Mouse (Mus musculus) neural tube, embryonic 15.5 days (tissue): Measurements from ENCODE around the gene Lrmda. TPM values are rescaled to one million over a fixed set of nuclear protein-coding genes. Genes with fewer than 3 reads are reported as not detected.

ENCODE experiments used
- ATAC-seq: fragments of 200-750 bp; cut with Nextera tagmentation; 2 replicates; pipeline ENCODE4 v1.8.0; 2017; ENCODE audit warnings: mild to moderate bottlenecking, moderate TSS enrichment, moderate library complexity; ENCODE audit not compliant: low FRiP score
- H3K27ac ChIP-seq: fragments of 300-500 bp; sonication (generic); replicated peaks from 2 replicates; pipeline ENCODE4 v1.5.1; 2015; ENCODE audit warnings: mild to moderate bottlenecking, inconsistent platforms
- H3K27me3 ChIP-seq: fragments of 300-500 bp; sonication (generic); replicated peaks from 2 replicates; pipeline ENCODE4 v1.6.1; 2015; ENCODE audit warnings: inconsistent platforms
- H3K36me3 ChIP-seq: fragments of 300-500 bp; sonication (generic); 2 replicates; pipeline ENCODE4 v1.6.1; 2015; ENCODE audit warnings: inconsistent platforms
- H3K4me1 ChIP-seq: fragments of 300-500 bp; sonication (generic); 2 replicates; pipeline ENCODE4 v1.6.1; 2015; ENCODE audit warnings: inconsistent platforms
- H3K4me2 ChIP-seq: fragments of 300-500 bp; sonication (generic); 2 replicates; pipeline ENCODE4 v1.6.1; 2015; ENCODE audit warnings: inconsistent platforms, mild to moderate bottlenecking, moderate library complexity
- H3K4me3 ChIP-seq: fragments of 300-500 bp; sonication (generic); replicated peaks from 2 replicates; pipeline ENCODE4 v1.5.1; 2015; ENCODE audit warnings: mild to moderate bottlenecking, inconsistent platforms
- H3K9ac ChIP-seq: fragments of 300-500 bp; sonication (generic); replicated peaks from 2 replicates; pipeline ENCODE4 v1.6.1; 2015; ENCODE audit warnings: mild to moderate bottlenecking, inconsistent platforms
- H3K9me3 ChIP-seq: fragments of 300-500 bp; sonication (generic); replicated peaks from 2 replicates; pipeline ENCODE4 v1.6.1; 2016; ENCODE audit warnings: inconsistent platforms
- WGBS: fragments of 180-500 bp; shearing (Covaris S2); methylation state at CpG from one replicate; pipeline ENCODE4 v1.1.7; 2015; ENCODE audit warnings: mixed read lengths; 5-methylcytosine and 5-hydroxymethylcytosine counted together
- polyA plus RNA-seq: library from polyadenylated mRNA; unstranded; fragments of >200 nt; fragmentation: Nextera tagmentation; extraction: Ambion mirVana; gene quantifications from 2 replicates; pipeline ENCODE4 v1.2.1, GENCODE M21; 2015

Gene Lrmda
- polyA plus RNA-seq, 1 experiment from 2014 or later: 0.68 TPM

DNA sequence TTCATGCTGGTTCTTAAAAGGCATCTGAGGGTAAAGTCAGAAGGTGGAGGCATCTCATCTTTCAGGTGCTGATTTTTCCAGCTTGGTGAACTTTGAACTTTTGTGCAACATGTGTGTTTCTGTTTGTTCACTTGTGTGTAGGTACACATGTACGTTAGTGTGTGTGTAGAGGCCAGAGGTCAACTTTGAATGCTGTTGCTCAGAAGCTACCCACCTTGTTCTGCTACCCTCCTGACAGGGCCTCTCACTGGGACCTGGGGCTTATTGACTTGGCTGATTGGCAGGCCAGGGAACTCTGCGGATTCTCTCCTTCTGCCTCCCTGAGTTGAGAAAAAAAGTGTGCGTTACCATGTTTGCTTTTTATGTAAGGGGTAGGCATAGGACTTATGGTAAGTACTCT, 203.1 kb downstream of the Lrmda start:
- no peak overlapping the region for H3K27ac ChIP-seq
- H3K4me1 ChIP-seq: no peaks in the 10 kb centered on the region
- no peaks in the 10 kb centered on the region for H3K27me3 ChIP-seq
- H3K4me2 ChIP-seq: no peak overlapping the region
- no peak for ATAC-seq
- H3K9me3 ChIP-seq: no peaks in the 10 kb centered on the region
- no peak overlapping the region for H3K9ac ChIP-seq
- H3K36me3 ChIP-seq: no peaks in the 10 kb centered on the region
- H3K4me3 ChIP-seq: no peak overlapping the region
- 94% methylated on average over 3 of the region's 3 CpGs for WGBS

DNA sequence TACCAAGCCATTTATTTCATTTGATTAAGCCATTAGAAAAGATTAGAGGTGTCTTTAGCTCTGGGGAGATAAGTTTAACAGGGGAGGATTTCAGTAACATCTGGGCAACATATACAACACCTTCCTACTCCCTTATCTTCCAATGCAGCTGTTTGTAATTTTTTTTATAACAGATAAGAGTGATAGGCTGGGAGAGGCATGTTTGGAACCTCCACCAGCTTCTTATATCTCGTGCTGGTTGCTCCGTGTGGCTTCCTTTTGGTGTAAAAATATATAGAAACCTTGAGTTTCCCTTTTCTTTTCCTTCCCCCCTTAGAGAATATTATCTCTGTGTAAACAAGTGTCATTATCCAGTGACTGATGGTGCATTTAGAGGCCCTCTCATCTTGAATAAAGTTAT, 206.7 kb downstream of the Lrmda start:
- Histone ChIP-seq H3K4me3 (no peak overlapping the region), H3K9ac (no peak overlapping the region), H3K27me3 (no peaks in the 10 kb centered on the region), H3K4me1 (no peaks in the 10 kb centered on the region), H3K9me3 (no peaks in the 10 kb centered on the region), H3K4me2 (no peak overlapping the region), H3K27ac (no peak overlapping the region), H3K36me3 (no peaks in the 10 kb centered on the region)
- no peak for ATAC-seq
- 90% methylated on average over 2 of the region's 2 CpGs for WGBS

DNA sequence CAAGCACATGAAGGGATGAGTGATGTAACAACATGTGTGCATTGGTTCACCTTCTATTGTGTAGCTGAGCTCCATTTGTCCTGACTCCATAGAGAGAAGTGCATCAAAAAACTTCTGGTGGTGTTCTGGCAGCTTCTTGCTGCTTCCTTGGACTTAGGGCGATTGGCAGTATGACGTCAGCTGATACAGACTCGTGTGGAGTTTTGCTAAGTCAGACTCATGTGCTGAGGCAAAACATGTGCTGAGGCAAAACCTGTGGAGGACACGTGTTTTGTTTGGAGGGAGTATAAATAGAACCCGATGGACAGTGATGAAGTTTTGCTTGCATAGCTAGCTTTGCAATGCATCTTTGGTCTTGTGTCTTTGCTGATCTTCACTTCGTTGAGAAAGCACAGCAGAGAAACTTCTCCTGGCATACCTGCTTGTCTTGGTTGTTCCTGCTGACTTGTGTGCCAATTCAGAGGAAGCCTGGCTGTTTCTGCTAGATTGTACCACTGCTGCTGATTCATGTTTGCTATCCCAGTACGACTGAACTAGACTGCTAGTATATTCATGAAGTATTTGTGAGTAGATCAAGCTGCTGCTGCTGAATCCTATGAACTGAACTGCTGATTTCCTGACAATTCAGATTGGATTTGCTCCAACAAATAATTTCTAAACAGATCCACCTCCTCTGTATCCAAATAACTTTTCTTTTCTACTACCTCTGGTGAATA, 208.9 kb downstream of the Lrmda start:
- WGBS: 90% methylated on average over 7 of the region's 7 CpGs
- no peaks in the 10 kb centered on the region for H3K36me3 ChIP-seq
- no peak overlapping the region for H3K27ac ChIP-seq
- H3K9ac ChIP-seq: no peak overlapping the region
- ATAC-seq: no peak
- no peaks in the 10 kb centered on the region for H3K9me3 ChIP-seq
- H3K27me3 ChIP-seq: no peaks in the 10 kb centered on the region
- H3K4me3 ChIP-seq: no peak overlapping the region
- no peaks in the 10 kb centered on the region for H3K4me1 ChIP-seq
- H3K4me2 ChIP-seq: no peak overlapping the region

DNA sequence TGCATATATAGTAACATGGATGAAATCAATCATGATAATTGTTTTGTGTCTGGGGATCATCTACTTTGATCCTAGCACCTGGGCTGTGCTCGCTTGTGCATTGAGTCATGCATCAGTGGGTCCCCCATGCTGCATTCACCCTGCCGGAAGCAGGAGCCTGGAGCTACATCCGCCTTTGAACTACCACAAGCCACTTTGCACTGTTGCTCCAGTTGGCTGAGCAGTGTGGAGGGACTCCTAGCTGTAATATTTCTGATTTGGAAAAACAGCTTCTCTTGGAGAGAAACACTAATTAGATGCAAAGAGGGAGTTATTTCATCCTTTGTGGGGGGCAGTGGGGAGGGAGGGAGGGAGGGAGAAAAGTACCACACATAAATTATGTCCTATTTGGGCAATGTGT, 220.8 kb downstream of the Lrmda start:
- Histone ChIP-seq H3K9ac (no peak overlapping the region), H3K27ac (no peak overlapping the region), H3K4me3 (no peak overlapping the region), H3K36me3 (no peaks in the 10 kb centered on the region), H3K4me1 (peaks cover 9% of the 10 kb centered on the region; the same call in 1 of the 2 replicates), H3K9me3 (no peaks in the 10 kb centered on the region), H3K27me3 (peaks cover 3% of the 10 kb centered on the region), H3K4me2 (no peak overlapping the region)
- WGBS: 24% methylated on average over 3 of the region's 3 CpGs
- no peak for ATAC-seq

DNA sequence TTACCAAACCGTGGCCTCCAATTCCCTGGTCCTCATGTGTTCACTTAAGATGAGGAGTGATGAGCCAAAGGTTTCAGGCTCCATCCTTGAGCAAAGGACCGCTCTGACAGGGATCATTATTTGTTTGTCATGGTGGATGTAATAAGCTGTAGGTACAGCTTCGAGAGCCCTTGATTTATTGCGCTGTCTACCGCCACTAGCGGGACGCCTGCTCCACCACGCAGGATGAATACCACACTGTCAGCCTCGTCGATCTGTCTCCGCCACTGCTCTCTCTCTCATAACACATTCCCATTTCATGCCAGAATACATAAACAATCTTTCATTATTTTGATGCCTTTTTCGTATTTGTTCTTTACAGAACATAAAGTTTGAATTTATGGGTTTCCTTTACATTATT, 235.9 kb downstream of the Lrmda start:
- H3K27ac ChIP-seq: no peak overlapping the region
- WGBS: 39% methylated on average over 12 of the region's 12 CpGs
- H3K4me2 ChIP-seq: no peak overlapping the region
- peaks cover 23% of the 10 kb centered on the region for H3K4me1 ChIP-seq
- no peaks in the 10 kb centered on the region; the same call in 1 of the 2 replicates for H3K27me3 ChIP-seq
- no peaks in the 10 kb centered on the region for H3K9me3 ChIP-seq
- ATAC-seq: no peak
- H3K9ac ChIP-seq: no peak overlapping the region
- no peak overlapping the region for H3K4me3 ChIP-seq
- H3K36me3 ChIP-seq: no peaks in the 10 kb centered on the region

DNA sequence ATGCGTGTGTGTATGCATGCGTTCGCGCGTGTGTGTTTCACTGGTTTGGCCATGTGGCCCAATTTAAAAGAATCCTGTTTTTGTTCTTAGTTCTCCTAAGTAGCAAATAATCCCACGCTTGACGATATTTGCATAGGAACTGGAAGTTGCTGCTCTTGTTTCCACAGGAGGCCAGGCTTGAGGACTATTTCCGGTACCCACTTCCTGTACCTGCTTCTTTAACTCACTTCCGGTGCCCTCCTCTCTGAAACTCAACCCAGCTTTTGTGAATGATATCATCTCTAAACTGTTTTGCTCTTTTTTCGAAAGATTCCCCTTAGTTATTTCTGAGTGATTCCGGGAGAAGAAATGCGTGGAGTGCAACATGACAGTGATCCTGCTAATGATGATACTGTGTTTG, 236.8 kb downstream of the Lrmda start:
- peaks cover 3% of the 10 kb centered on the region; the same call in 1 of the 2 replicates for H3K27me3 ChIP-seq
- H3K27ac ChIP-seq: no peak overlapping the region
- H3K4me2 ChIP-seq: no peak overlapping the region
- WGBS: 89% methylated on average over 12 of the region's 12 CpGs
- no peaks in the 10 kb centered on the region for H3K36me3 ChIP-seq
- H3K4me3 ChIP-seq: no peak overlapping the region
- no peak for ATAC-seq
- H3K4me1 ChIP-seq: peaks cover 23% of the 10 kb centered on the region
- H3K9me3 ChIP-seq: no peaks in the 10 kb centered on the region
- H3K9ac ChIP-seq: no peak overlapping the region

DNA sequence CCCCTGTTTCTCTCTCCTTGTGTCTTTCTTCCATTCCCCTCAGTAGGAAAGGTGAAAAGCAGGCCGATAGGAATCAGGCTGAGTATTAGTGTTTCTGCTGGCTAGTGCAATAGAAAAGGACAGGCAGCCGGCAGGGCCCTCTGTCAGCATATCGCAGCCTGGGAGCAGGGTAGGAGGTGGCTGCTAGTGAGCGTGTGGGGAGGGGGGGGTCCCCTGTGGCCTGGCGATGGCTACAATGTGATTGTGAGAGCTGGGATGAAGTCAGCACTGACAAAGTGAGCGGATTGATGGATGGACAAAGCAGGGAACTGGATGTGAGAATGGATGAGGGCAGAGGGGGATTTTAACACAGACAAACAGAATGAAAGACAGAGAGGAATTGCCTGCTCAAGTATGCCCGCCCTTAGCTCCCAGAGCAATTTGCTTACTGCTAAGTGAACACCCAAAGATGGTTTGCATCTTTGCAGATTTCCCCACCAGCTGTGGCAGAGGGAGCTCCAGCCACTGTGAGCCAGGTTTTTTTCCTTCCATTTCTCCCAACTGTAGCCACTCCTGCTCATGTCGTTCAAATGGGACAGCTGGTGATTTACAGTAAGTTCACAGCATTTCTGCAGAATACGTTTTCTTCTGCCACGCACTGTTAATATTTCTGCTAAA, 240.0 kb downstream of the Lrmda start:
- no peak overlapping the region for H3K9ac ChIP-seq
- 19% methylated on average over 10 of the region's 10 CpGs for WGBS
- H3K4me2 ChIP-seq: peak overlapping the region; percentile 22
- no peak for ATAC-seq
- no peak overlapping the region for H3K4me3 ChIP-seq
- no peak overlapping the region for H3K27ac ChIP-seq
- H3K4me1 ChIP-seq: peaks cover 23% of the 10 kb centered on the region
- H3K36me3 ChIP-seq: no peaks in the 10 kb centered on the region
- no peaks in the 10 kb centered on the region for H3K9me3 ChIP-seq
- H3K27me3 ChIP-seq: peaks cover 8% of the 10 kb centered on the region

DNA sequence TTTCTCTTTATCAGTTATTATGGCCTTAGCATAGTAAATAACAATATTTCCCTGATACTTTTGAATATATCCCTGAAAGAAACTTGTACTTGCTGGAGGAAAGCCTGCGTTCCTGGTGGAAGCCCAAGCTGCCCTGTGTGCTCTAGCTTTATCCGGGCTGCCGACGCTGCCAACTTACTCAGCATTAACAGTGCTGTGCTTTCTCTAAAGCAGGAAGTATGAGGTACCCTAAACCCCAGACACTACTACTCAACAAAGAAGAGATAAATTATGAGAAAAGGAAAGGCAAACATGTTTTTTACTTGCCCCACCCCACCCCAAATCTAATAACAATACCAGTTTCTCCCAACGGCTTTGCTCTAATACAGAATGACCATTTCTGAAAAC, 240.5 kb downstream of the Lrmda start:
- Histone ChIP-seq H3K9ac (no peak overlapping the region), H3K9me3 (no peaks in the 10 kb centered on the region), H3K4me2 (peak overlapping the region; percentile 22; the same call in 1 of the 2 replicates), H3K4me1 (peaks cover 20% of the 10 kb centered on the region), H3K4me3 (no peak overlapping the region), H3K27ac (no peak overlapping the region), H3K27me3 (peaks cover 8% of the 10 kb centered on the region), H3K36me3 (no peaks in the 10 kb centered on the region)
- WGBS: 40% methylated on average over 5 of the region's 5 CpGs
- no peak for ATAC-seq

DNA sequence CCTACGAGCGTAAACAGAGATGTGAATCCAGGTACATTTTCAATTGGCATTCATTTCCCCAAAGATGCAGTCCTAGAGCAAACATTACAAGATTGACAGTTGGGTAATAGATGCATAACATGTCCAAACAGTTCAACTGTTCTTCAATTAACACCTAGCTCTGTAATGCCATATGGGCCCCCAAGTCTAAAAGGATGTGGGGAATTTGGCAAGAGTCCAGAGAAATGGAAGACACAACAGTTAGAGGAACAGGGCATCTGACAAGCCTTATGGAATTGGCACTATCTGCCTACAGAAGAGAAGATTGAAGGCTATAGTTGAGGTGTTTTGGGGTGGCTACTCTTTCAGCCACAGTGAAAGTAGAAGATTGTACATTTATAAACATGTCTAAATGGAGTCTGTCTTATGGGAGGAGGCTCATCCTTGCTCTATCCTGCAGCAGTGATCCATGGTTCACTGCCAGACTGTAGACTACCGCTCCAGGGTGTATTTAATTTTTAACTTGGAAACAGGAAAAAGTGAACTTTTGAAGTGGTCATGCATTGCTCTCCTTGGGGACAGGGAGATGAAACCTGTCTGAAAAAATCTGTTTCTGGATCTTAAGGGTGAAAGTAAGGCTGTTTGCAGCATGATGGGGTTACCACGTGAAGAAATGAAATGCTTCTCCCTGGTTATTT, 245.9 kb downstream of the Lrmda start:
- H3K9ac ChIP-seq: no peak overlapping the region
- H3K27ac ChIP-seq: no peak overlapping the region
- WGBS: 93% methylated on average over 4 of the region's 4 CpGs

DNA sequence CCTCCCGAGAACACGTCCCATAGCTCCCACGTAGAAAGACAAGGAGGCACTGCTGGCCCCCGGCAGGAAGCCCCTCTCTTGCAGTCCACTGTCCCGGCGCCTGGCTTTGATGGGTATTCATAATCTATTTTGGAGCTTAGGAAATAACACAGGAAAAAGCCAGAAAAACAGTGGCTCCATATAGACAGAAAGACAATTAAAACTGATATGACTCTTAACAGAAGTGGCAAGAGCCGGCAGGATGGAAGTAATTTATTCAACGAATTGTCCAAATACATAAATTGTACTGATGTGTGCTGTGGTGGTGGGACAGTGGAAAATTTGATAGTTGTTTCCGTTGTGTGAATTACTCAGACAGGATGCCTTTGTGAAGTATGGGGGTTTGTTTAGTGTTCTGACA, 250.3 kb downstream of the Lrmda start:
- no peaks in the 10 kb centered on the region for H3K36me3 ChIP-seq
- no peak overlapping the region for H3K27ac ChIP-seq
- H3K4me1 ChIP-seq: peaks cover 10% of the 10 kb centered on the region; the same call in 1 of the 2 replicates
- no peak overlapping the region for H3K4me3 ChIP-seq
- H3K9me3 ChIP-seq: no peaks in the 10 kb centered on the region
- no peak for ATAC-seq
- no peaks in the 10 kb centered on the region for H3K27me3 ChIP-seq
- WGBS: 82% methylated on average over 9 of the region's 9 CpGs
- no peak overlapping the region for H3K4me2 ChIP-seq
- no peak overlapping the region for H3K9ac ChIP-seq

More for the DNA sequence above, 245.9 kb downstream of the Lrmda start:
- no peak for ATAC-seq
- H3K9me3 ChIP-seq: no peaks in the 10 kb centered on the region
- no peaks in the 10 kb centered on the region for H3K36me3 ChIP-seq
- peaks cover 8% of the 10 kb centered on the region for H3K27me3 ChIP-seq
- no peak overlapping the region for H3K4me3 ChIP-seq
- H3K4me1 ChIP-seq: no peaks in the 10 kb centered on the region
- no peak overlapping the region for H3K4me2 ChIP-seq

DNA sequence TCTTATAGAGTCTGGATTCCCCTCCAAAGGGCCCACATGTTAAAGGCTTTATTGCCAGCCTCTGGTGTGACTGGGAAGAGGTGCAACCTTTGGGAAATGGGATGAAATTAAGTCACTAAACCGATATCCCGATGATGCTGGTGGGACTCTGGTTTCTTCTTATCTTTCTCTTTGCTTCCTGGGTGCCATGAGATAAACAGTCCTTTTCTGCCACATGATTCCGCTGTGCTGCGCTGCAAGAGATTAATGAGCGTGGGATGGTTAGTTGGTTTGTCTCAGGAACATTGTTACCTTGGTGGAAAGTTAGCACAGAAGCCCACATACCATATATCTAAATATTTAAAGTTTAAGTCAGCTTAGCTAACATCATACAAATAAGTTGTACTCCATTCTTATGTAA, 258.5 kb downstream of the Lrmda start:
- no peak for ATAC-seq
- H3K27ac ChIP-seq: no peak overlapping the region
- no peak overlapping the region for H3K9ac ChIP-seq
- H3K4me1 ChIP-seq: peaks cover 13% of the 10 kb centered on the region; the same call in 1 of the 2 replicates
- WGBS: 93% methylated on average over 5 of the region's 5 CpGs
- H3K27me3 ChIP-seq: no peaks in the 10 kb centered on the region; the same call in 1 of the 2 replicates
- H3K36me3 ChIP-seq: no peaks in the 10 kb centered on the region
- no peak overlapping the region for H3K4me3 ChIP-seq
- no peaks in the 10 kb centered on the region for H3K9me3 ChIP-seq
- no peak overlapping the region for H3K4me2 ChIP-seq

DNA sequence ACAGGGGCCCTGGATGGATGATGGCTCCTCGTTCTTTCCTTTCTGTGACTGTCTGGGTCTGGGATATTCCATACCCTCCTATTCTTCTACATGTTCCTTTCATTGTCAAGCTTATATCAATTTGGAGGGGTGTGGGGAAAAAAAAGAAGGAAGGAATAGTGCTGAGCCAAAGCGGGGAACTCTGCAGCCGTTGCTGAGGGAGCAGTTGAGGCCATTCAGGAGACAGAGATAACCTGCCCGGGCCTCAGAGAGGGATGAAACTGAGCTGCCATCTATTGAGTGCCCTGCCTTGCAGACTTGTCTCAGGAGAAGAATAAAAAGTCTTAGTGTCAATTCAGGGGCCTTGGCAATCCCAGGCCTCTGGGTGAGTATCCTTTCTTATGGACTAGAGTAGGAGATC, 260.1 kb downstream of the Lrmda start:
- Histone ChIP-seq H3K4me2 (no peak overlapping the region), H3K4me1 (peaks cover 15% of the 10 kb centered on the region; the same call in 1 of the 2 replicates), H3K27me3 (no peaks in the 10 kb centered on the region; the same call in 1 of the 2 replicates), H3K27ac (no peak overlapping the region), H3K9ac (no peak overlapping the region), H3K36me3 (no peaks in the 10 kb centered on the region), H3K9me3 (no peaks in the 10 kb centered on the region), H3K4me3 (no peak overlapping the region)
- WGBS: 86% methylated on average over 4 of the region's 4 CpGs
- ATAC-seq: no peak
